In the genomic region with DNA sequence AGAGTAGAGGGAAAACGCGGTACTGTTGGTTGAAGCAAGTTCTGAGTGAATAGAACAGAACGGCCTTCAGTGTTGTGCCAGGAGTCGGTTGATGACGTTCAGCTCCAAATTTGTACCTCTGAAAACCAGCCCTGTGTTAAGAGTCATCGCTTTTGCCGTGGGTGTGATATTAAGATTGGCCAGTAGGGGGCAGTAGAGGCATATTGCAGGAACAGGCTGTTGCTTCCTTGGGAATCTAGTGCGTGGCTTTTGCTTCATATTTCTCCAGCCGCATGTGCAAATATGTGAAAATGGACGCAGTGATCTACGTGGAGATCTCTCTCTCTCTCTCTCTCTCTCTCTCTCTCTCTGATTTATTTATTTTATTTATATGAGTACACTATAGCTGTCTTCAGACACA, we compare ENCODE assay signal across 7 mouse cellular contexts. TPM values are rescaled to one million over a fixed set of nuclear protein-coding genes. Genes with fewer than 3 reads are reported as not detected.
A peak's percentile ranks its signal among the peaks of the same experiment; 100 is the strongest.
DNase-seq lines count a peak whose midpoint lies in the region; ATAC-seq and TF ChIP-seq lines count a peak whose summit lies in the region.

No protein-coding gene starts in this region.

- TF ChIP-seq POLR2A in small intestine, adult 2 months (IDR thresholded peaks at IDR 0.05; ENCODE audit: low read depth, low read length), result no peak; the same call in 1 of the 2 replicates

- H3K4me1 ChIP-seq in heart, embryonic 14.5 days (ENCODE audit: control insufficient read depth in 2 of 2, insufficient read depth in 2 of 2, low read length in 2 of 2), result peaks cover 8 to 21% of the 10 kb centered on the region in 2 experiments
- peaks cover 7% of the 10 kb centered on the region for H3K4me1 ChIP-seq in small intestine, adult 2 months (ENCODE audit: control insufficient read depth, insufficient read depth, insufficient read length, low read length)

- 6% methylated on average over 11 of the region's 11 CpGs for WGBS in heart, embryonic 14.5 days
- 4% methylated on average over 11 of the region's 11 CpGs for WGBS in small intestine, adult 2 months

- H3K27ac ChIP-seq in heart, embryonic 14.5 days (replicated peaks in 1 of 2; ENCODE audit: control insufficient read depth in 1 of 2, insufficient read depth in 1 of 2, low read depth in 2 of 2, low read length in 2 of 2), result no peak overlapping the region
- H3K27ac ChIP-seq in small intestine, adult 2 months (ENCODE audit: insufficient read depth, low read depth, low read length), result no peak overlapping the region

- H3K36me3 ChIP-seq in heart, embryonic 14.5 days (ENCODE audit: control insufficient read depth, insufficient read depth, low read length), result no peaks in the 10 kb centered on the region
- H3K36me3 ChIP-seq in small intestine, adult 2 months (ENCODE audit: control insufficient read depth, insufficient read depth, low read length), result no peaks in the 10 kb centered on the region

- DNase-seq in MEL-GATA-1-ER (ENCODE audit: extremely low read depth, low read depth), result peak; percentile 83
- peak; percentile 97 for DNase-seq in brain, adult 2 months (ENCODE audit: low read depth, low spot score)
- peak; percentile 94 to 96 for DNase-seq in layer of hippocampus, postnatal 14 days (ENCODE audit: low spot score in 2 of 2)

- ATAC-seq in erythroblast, adult 5-6 weeks (replicated peaks; ENCODE audit: low FRiP score, poor library complexity, severe bottlenecking), result 0 out of 2 replicates have a peak, but pooled peaks have one; percentile 58
- ATAC-seq in heart, embryonic 14.5 days (ENCODE audit: insufficient number of reproducible peaks, insufficient read depth, low FRiP score, low read depth), result no peak
- ATAC-seq in megakaryocyte-erythroid progenitor cell, adult 5-6 weeks (replicated peaks; ENCODE audit: low FRiP score, low TSS enrichment, poor library complexity, severe bottlenecking), result 0 out of 2 replicates have a peak, but pooled peaks have one; percentile 30

- H3K27me3 ChIP-seq in heart, embryonic 14.5 days (ENCODE audit: control insufficient read depth, insufficient read depth, low read length), result no peaks in the 10 kb centered on the region
- no peaks in the 10 kb centered on the region for H3K27me3 ChIP-seq in small intestine, adult 2 months (ENCODE audit: control insufficient read depth, insufficient read depth, low read length)

- TF ChIP-seq CTCF in small intestine, adult 2 months (IDR thresholded peaks at IDR 0.05; ENCODE audit: extremely low read depth, insufficient read length, insufficient replicate concordance, low read depth, low read length), result peak; percentile 67; the same call in 1 of the 2 replicates

- H3K4me3 ChIP-seq in heart, embryonic 14.5 days (ENCODE audit: control insufficient read depth in 1 of 2, insufficient read depth in 1 of 2, low read depth in 1 of 2, low read length in 2 of 2), result no peak overlapping the region
- H3K4me3 ChIP-seq in small intestine, adult 2 months (ENCODE audit: low read depth, low read length), result no peak overlapping the region

- no peak overlapping the region; the same call in 1 of the 2 replicates for H3K9ac ChIP-seq in heart, embryonic 14.5 days (ENCODE audit: low read length)

- no peaks in the 10 kb centered on the region for H3K9me3 ChIP-seq in heart, embryonic 14.5 days (ENCODE audit: control insufficient read depth, low read length)

- peak overlapping the region; percentile 44 for H3K4me2 ChIP-seq in heart, embryonic 14.5 days (ENCODE audit: low read length)

RNA-seq across cellular contexts. Expression of a gene that starts 2.1 kb away (rescaled TPM):
- total RNA-seq in erythroblast, adult 5-6 weeks (2015; ENCODE audit: low replicate concordance), result 13.8 and 19.0 TPM in 2 replicates
- 7.5 and 11.8 TPM in 2 replicates for total RNA-seq in erythroblast, adult 5-6 weeks (2017; ENCODE audit: low replicate concordance)
- 0.74 and 1.6 TPM in 2 replicates for polyA plus RNA-seq in heart, embryonic 14.5 days (2014; fragmentation: Nextera tagmentation; extraction: Ambion mirVana)
- 1 to 10 TPM; 1.5 to 1.6 TPM for total RNA-seq in layer of hippocampus, postnatal 14 days (2021)
- not detected in 2 replicates for total RNA-seq in megakaryocyte-erythroid progenitor cell, adult 5-6 weeks (2014; fragmentation: Nextera tagmentation)
- 0.76 and 0.80 TPM in 2 replicates for total RNA-seq in megakaryocyte-erythroid progenitor cell, adult 5-6 weeks (2017)
- 3.6 and 4.6 TPM in 2 replicates for polyA plus RNA-seq in small intestine, adult 2 months (2012; rRNA removed)

RNA-seq across cellular contexts. Expression of a gene that starts 2.2 kb away (rescaled TPM):
- total RNA-seq in erythroblast, adult 5-6 weeks (2015; ENCODE audit: low replicate concordance), result 19.2 and 20.2 TPM in 2 replicates
- 7.9 and 11.0 TPM in 2 replicates for total RNA-seq in erythroblast, adult 5-6 weeks (2017; ENCODE audit: low replicate concordance)
- 8.7 and 9.4 TPM in 2 replicates for polyA plus RNA-seq in heart, embryonic 14.5 days (2014; fragmentation: Nextera tagmentation; extraction: Ambion mirVana)
- 10 to 100 TPM; 83.8 to 96.8 TPM for total RNA-seq in layer of hippocampus, postnatal 14 days (2021)
- 37.1 and 44.4 TPM in 2 replicates for total RNA-seq in megakaryocyte-erythroid progenitor cell, adult 5-6 weeks (2014; fragmentation: Nextera tagmentation)
- total RNA-seq in megakaryocyte-erythroid progenitor cell, adult 5-6 weeks (2017), result 39.3 and 45.2 TPM in 2 replicates
- polyA plus RNA-seq in small intestine, adult 2 months (2012; rRNA removed), result 4.5 and 6.1 TPM in 2 replicates
